Mouse (Mus musculus) naive thymus-derived CD4-positive, alpha-beta T cell, adult 2 months (primary cell): ENCODE data around the gene Ptpdc1.
A peak's percentile ranks its signal among the peaks of the same experiment; 100 is the strongest.

Source experiments
- DNase-seq: peaks from one replicate; pipeline ENCODE4 v3.0.0-alpha.2; 2011; ENCODE audit warnings: low read depth

The Ptpdc1 gene

DNA sequence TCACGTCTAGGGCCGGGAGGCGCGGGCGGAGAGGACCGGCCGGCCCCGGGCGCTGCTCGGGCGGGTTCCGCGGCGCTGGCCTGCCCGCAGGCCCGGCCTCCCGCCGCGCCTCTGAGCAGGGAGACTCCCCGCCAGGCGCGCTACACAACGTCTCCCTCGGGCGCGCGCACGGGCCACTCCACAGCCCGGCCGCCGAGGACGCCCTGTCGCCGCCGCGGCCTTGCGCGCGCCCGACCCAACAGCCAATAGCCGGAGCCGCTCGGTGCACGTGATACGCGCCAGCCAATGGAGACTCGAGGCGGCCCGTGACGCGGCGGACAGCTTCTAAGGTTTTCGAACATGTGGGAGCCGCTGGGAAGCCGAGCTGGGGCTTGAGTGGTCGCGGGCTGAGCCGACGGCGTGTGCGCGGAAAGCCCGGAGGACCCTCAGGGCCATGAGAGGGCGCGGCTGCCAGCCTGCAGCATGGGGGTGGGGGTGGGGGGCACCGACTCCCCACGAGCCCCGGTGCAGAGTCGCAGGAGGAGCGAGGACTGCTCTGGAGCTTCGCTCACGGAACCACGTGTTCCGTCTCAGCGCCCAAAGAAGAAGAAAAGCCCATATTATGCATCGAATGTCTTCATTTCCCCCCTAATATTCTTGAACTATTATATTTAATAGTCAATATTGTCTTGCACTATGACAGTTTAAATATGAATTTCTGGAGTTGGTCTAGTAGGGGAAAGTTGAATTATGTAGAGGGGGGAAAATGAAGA lies at the start of gene Ptpdc1:
Gene Ptpdc1, minus strand, starts transcription at position 232 of the 752 bp plus-strand sequence.
- peak; percentile 96 for DNase-seq

DNA sequence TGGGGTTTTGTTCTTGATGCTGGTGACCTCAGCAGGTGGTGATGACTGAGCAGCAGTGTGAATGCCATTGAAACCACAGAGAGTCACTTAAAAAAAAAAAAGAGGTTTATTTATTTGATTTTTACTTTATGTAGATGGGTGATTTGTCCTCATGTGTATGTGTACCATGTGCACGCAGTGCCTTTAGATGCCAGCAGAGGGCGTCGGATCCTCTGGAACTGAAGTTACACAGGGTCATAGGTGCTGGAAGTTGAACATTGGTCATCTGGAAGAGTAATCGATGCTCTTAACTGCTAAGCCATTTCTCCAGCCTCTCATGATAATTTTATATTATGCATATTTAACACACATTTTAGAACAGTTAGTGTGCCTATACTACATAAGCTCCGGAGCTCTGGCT lies 49.1 kb upstream of the Ptpdc1 start:
- no peak for DNase-seq

DNA sequence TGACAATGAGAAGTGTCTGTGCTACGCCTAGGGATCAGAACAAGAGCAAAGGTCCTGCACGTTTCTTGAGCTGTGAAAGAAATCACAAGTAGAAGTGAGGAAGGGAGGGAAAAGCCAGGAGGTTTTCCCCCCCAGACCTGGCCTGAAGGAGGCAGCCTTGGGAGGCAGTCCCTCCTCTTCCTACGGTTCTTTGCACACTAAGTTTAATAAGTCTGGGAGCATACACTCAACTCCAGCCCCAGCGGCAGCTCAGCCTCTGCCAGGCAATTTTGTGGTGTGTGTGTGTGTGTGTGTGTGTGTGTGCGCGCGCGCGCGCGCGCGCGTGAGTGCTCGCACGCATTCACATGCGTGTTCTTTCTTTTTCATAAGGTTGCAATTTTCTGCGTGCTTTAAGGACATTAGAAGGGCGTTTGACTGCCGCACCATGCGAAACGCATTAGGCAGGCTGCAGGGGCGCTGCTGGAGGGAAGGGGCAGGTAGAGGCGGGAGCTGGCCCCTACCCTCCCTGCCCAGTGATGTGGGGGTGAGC lies 46.9 kb upstream of the Ptpdc1 start:
- no peak for DNase-seq

DNA sequence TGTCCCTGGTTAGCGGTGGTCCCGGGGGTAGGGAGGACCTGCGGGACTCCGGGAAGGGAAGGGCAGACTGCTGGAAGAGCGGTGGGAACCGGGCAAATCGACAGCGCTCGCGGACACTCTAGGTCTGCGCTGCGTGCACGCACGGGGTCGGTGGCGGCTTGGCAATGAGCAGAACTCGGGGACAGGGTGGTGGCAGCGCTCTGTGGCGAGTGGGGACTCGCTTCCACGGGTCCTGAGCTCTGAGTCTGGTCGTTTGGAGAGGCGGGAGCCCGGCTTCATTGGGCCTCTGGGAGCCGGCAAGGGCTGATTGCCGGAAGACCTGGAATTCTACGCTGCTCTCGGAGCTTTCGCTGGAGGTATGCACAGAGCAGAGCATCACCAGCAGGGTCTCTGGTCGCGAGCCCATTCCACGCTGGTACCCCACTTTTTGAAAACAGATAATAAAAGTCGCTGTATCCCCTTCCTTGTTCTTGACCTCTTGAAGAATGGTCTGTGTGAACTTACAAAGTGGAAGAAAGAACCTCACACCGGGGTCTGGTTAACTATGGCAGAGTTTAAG lies 43.6 kb upstream of the Ptpdc1 start:
- DNase-seq: no peak

DNA sequence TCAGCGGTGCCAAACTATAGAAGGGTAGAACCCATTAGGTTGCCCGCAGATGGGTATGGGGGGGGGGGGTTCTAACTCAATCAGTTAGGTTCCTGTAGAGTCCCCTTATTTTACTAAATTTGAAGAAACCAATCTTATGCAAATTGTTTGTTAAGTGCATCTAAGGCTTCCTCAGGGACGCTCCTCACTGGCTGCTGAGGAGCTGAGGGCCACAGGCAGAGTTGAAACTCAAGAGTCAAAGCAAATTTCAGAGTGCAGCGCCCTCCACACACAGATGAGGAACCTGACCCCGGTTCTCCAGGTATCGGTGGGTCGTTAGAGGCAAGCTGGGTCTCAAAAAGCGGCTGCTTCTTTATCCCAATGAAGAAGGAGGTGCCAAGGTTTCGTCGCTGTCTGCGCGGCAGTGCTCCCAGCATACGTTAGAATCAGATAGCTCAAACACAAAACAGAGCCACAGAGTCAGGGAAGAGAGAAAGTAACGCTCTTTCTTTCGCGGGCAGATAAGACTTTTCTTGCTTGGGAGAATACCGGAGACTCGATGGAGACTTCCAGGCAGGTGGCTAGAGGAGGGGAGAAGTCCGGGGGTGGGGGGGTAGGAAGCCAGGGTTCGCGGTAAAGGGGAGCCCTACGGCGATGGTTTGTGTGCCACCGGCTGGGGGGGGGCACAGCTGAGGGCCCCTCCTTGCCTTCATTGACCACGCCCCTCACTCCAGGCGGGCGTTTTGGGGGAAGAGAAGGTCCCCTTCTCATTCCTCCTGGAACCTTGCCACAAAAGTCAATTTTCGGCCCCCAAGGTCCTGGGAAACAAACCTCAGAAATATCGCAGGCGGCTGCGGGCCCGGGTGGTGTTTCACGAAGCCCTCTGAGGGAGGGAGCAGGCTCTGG lies 42.9 kb upstream of the Ptpdc1 start:
- no peak for DNase-seq

DNA sequence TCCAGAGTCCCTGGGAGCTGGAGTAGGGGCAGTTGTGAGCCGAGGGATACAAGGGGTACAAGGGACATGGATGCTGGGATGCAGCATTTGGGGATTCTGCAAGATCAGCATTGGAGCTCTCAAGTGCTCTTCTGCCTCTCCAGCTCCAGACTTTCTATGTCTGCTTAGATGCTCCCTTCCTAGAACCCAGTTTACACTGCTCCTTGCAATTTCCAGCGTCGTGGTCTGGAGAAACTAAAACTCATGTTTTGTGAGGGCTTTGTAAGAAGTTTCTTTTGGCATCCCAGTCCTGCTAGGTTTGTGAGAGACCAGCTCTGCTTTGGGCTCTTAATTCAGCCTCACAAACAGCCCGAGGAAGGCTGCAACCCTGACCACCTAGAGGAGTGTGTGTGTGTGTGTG lies 42.0 kb upstream of the Ptpdc1 start:
- DNase-seq: no peak

DNA sequence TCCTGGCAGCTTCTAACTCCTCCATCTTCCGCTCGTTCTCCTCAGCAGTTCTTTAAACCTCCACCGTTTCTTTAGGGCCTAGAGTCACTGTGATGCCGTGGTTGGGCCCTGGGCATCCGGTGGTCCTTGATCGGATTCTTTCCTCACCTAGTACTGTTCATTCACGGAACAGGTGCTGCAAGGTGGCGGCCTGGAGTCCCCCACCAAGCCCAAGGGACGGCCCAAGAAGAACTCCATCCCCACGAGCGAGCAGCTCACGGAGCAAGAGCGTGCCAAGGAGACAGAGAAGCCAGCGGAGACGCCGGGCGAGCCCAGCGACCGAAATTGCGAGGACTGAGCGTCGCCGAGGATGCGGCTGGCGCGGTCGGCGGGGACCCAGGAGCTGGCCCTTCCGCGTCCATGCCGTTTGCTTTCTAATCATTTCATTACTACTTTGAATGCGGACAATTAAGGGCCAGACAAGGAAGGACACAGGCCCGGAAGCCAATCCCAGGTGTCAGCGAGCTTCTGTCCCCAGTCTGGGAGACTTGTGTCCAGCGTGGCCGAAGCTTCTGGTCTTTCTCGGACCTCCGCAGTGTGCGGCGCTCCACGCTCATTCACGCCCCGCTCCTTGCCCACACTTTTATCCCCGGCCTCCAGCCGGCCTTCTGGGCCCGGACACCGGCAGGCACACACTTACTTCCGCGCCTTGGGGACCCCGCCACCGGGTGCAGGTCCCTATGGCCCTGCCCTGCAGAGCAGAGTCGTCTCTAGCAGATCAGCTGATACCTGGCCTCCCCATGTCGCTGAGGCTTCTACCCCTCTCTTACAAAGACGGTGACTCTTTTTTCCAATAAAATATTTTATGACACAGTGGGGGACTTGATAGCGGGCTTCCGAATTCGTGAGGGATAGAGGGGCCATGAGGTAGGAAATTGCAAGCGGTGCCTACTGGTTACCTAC lies 40.5 kb upstream of the Ptpdc1 start:
- DNase-seq: no peak

DNA sequence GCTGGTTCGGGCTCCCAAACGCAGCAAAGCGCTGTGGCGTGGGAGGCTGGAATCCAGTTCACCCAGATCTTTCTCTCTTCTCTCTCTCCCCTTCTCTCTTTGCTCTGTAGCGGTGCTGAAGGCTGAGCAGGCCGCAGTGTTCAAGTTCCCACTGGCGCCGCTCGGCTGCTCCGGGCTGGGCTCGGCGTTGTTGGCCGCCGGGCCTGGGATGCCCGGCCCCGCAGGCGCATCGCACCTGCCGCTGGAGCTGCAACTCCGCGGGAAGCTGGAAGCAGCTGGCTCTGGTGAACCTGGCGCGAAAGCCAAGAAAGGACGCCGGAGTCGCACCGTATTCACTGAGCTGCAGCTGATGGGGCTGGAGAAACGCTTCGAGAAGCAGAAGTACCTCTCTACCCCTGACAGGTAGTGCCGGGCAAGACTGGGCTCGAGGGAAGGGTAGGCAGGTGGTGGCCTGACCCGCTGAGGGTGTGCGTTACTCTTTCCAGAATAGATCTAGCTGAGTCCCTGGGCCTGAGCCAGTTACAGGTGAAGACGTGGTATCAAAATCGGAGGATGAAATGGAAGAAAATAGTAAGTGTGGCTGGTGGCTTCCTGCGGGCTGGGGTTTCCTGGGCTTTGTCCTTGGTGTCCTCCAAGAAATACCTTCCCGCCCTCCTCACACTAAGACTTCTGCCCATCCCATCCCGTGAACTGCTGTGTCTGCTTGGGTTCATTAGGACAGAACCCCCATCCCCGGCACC lies 39.6 kb upstream of the Ptpdc1 start:
- no peak for DNase-seq

DNA sequence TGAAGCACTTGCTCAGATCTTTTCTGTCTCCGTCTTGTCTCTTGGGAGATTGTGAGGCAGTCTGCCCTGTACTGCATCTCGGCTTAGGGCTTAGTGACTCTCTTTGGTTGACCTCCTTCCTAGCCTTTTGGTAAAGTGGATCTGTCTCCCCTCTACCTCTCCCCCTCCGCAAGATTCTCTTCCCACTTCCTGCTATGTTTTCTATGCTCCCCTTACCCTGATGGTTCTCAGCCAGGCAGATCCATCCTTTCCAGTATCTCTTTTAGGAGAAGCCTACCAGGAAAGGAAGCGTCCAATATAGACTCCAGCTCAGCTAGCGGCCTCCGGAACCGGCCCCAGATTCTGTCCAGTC lies 38.5 kb upstream of the Ptpdc1 start:
- DNase-seq: no peak

DNA sequence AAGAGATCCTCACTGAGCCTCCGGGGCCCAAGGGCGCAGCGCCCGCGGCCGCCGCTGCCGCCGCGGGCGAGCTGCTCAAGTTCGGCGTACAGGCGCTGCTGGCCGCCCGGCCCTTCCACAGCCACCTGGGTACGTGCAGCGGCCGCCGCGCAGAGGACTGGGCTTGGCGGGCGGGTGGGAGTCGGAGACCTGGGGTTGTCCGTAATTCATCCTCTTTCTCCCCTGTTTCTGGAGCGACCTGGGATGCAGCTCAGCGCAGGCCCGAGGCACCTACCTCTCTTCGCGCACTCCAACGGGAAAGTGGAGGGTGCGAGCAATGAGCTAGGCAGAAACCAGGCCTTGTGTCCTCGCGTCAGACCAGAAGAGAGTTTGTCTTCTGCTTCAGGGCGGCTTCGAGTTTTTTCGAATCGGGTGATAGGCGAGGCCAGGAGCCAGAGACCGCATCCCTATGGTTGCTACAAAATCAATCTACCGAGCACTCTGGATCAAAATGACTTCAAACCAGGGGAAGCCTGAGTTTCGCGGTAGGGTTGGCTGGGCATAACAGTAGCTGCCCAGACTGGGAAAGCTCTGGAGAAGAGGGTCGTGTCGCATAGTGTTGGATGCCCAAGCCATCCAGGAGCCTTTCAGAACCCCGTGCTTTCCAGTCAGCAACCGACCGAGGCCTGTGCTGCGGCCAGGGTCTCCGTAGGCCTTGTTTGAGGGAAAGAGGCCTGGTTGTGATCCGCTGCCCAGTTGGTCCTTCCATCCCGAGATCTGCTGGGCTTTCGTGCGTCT lies 37.9 kb upstream of the Ptpdc1 start:
- DNase-seq: no peak

DNA sequence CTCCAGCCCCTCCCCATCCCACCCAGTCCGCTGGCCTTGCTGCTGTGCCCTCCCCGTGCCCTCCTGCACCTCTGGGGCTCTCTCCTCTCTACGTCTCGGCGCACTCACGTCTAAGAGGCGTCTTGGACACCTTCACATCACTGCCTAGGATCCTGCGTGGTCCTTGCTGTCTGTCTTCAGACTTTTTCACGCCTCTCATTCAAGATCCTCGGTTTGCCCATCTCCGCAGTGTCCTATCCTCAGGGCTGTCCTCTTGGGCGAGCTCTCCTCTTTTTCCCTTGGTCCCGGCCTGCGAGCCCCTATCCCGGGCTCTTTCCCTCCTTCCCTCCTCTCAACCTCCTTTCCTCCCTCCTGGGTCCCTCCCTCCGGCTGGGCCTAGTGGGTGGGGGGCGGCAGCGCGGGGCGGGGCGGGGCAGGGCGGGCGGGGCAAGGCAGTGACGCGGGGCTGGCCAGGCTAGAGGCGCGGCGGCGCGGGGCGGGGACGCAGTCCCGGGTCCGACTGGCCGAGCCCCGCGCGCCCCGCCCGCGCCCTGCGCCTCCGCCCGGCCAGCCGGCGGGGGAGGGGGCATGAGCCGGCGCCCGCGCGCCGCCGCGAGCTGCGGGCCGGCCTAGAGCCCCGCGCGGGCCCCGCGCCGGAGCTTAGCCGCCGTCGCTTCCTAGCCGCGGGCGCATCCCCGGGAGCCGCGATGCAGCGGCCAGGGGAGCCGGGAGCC lies 37.1 kb upstream of the Ptpdc1 start, which contains the start of gene Barx1:
Gene Barx1, plus strand, starts transcription at position 568 of the 713 bp plus-strand sequence.
- no peak for DNase-seq

DNA sequence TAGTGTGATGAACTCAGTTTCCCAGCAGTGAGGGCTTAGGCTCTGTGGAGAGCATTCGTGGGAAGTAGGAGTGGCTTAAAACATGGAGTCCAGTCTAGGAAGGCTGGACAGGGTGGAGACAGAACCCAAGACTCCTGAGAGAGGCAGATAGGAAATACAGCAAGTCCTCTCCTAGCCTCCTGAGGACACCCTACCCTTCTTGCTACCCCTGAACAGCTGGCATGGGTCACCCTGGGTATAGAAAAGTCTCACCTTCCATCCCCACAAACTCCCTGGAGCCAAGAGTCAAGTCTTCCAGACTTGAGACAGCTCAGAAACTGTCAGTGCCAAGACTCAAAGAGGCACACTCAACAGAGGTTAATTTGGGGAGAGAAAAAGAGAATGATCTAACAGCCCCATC lies 36.1 kb upstream of the Ptpdc1 start:
- no peak for DNase-seq

DNA sequence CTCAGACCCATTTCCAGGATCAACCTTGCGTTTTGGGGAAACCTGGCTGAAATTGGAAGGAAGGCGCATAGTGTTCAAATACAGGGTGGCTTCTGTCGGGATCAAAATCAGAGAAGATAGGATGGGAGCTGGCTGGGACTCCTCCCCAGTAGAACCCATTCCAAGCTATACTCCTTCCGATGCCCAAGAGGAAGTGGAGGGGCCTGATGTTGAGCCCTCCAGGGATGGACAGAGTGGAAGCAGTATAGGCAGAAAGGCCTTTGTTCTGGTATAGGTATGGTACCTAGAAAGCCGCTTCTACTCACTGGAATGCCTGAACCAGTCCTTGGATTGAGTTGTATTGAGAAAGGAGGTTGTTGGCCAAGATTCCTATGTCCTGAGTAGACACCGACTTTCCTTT lies 35.3 kb upstream of the Ptpdc1 start:
- no peak for DNase-seq

DNA sequence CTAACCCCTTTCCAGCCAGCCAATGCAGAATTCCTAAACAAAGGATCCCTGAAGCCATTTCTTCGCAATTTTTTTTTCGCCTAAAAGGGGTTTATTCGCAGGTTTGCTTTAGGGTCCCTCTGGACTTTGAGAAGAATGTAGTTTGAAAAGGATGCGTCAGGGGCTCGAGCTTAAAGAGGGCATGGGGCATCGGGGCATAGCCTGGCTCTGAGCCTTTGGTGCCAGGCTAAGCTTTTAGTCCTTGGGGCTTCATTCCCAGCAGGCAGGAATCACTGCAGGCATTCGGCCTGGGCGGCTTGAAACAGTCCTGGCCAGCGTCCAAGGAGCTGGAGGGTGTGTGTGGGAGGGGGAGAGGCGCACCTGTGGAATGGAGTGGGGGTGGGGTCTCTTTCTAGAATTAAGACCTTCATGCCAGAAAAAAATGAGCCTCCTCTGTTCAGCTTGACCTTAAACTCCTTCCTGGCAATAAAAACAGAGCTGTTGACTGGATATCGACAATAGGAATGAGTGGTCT lies 34.8 kb upstream of the Ptpdc1 start:
- DNase-seq: no peak

DNA sequence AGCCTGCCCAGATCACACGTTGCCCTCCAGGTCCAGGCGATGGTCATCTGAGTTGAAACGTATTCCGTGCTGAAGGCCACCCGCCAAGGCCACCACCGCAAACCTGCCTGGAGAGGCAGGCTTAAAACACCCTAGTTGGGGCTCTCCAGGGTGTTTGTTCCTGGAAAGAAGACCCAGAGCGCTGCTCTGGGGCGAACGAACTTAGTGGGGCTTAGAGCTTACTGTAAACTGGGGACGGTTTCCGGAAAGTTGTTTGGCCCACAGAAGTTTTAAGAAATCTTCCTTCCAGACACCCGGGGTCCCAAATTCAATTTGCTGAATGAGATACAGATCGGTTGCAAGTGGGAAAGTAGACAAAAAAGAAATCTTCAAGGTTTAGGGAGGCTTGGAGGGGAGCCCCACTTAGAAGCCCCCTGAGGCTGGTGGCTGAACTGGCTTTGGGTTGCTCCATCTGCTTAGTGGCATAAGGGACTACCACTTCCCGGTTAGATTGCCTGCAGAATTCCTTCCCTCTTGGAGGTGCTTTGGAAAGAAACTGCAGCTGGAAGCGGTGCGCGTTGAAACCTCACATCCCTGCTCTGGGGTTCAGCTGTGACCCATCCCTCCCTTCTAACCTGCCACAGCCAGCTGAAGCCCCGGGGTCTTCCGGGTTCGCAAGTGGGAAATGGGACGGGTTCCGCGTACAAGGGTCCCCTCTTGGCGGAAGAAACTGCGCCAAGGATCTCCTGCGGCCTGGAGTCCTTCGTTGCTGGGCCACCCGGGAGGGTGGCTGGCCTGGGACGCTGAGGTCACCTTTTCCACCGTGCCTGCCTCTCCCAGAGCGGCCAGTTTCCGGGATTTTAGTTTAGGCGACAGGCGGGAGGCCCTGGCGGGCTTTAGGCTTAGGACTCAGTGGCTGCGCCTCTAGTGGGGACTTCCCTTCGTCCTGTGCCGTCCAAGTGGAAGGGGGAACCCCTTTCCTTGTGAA lies 34.1 kb upstream of the Ptpdc1 start:
- no peak for DNase-seq

DNA sequence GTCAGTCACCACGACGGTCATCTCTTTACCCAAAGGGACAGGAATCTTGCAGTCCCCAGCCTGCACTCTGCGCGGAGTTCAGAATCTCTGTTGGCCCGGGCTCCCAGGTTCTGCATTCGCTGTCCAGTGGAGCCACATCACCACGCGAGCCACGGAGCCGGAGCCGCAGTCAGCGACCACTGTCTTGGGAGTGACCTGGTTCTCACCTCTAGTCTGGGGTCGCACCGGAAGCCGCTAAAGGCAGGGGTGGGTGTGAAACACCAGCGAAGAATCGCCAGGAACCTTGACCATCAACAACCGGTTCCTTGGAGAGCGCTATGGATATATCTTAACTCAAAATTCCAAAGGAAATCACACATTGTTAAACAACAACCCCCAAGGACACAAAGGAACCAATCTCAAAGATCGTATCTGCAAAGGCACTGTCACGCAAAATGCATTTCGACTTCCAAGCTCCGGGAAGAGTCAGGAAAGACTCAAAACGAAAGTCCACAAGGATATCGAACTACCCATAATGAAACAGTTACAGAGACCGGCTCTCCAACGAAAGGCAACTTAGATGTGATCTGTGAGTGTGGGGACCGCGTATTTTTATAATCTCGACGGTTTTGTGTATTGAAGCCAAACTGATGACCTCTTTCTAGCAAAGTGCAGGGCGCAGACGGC lies 33.3 kb upstream of the Ptpdc1 start:
- no peak for DNase-seq

DNA sequence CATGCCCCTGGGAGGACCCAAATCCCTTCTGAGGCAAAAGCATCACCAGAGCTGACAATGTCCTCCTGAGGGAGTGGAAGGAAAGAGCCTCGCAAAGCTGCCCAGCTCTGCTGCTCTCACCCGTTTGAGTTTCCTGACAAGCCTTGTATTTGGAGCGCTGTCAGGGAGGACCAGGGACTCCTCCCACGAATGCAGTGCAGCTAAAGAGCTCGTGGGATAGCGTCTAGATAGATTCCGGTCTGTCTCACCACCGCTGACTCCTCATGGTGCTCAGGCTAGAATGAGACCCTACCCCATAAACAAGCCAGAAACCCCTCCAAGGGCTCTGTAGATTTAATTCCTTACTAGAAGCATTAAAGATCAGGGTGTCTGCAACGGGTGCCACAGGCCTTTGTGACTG lies 32.3 kb upstream of the Ptpdc1 start:
- no peak for DNase-seq

DNA sequence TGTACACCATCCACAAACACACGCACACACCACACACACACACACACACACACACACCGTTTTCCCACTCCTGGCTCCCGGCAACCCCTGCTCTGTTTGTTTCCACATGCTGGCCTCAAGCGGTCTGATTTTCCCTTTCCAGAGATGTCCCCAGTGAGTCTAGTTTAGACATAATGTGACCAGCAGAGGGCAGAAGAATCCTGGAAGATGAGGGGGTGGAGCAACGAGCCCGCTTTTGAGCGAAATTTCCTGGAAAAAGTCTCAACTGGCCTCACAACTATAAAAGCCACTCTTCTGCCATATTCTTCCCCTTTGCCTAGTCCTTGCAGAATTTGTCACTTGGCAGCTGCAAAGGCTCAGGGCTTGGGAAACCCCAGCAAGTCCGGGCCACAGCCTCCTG lies 30.2 kb upstream of the Ptpdc1 start:
- DNase-seq: peak; percentile 47
